Mouse (Mus musculus) ES-E14 (cell line): Measurements from ENCODE around the gene Muc3a. TPM values are rescaled to one million over a fixed set of nuclear protein-coding genes. Genes with fewer than 3 reads are reported as not detected.
A peak's percentile ranks its signal among the peaks of the same experiment; 100 is the strongest.

ENCODE experiments used
- DNase-seq: peaks from one replicate; pipeline ENCODE4 v3.0.0-alpha.2; 2013; ENCODE audit warnings: low read depth, low spot score
- H3K27ac ChIP-seq: 2 replicates; pipeline ENCODE4 v1.5.1; 2012; ENCODE audit warnings: low read depth, mild to moderate bottlenecking, low read length, moderate library complexity, mixed read lengths; ENCODE audit not compliant: poor library complexity, insufficient read depth, severe bottlenecking
- H3K36me3 ChIP-seq: 2 replicates; pipeline ENCODE4 v1.6.1; 2012; ENCODE audit warnings: mild to moderate bottlenecking, low read length, moderate library complexity, mixed read lengths; ENCODE audit not compliant: control insufficient read depth, poor library complexity, insufficient read depth, severe bottlenecking
- H3K4me1 ChIP-seq, 2 experiments: fragments of 150-350 bp in 1 of 2; sonication (generic) in 1 of 2; 2 replicates each; pipeline ENCODE4 v1.6.1; 2012; ENCODE audit warnings: low read length in 2 of 2, mild to moderate bottlenecking in 1 of 2, mixed read lengths in 1 of 2; ENCODE audit not compliant: control insufficient read depth in 2 of 2, insufficient read depth in 2 of 2, poor library complexity in 1 of 2
- H3K4me3 ChIP-seq, 2 experiments: fragments of 150-350 bp in 1 of 2; sonication (generic) in 1 of 2; 2 replicates each; pipeline ENCODE4 v1.5.1; 2012; ENCODE audit warnings: low read length in 2 of 2, low read depth in 1 of 2, mild to moderate bottlenecking in 1 of 2, mixed read lengths in 1 of 2; ENCODE audit not compliant: insufficient read depth in 1 of 2, poor library complexity in 1 of 2, severe bottlenecking in 1 of 2
- H3K9ac ChIP-seq: 2 replicates; pipeline ENCODE4 v1.6.1; 2012; ENCODE audit warnings: low read depth, mild to moderate bottlenecking, low read length, mixed read lengths; ENCODE audit not compliant: poor library complexity, insufficient read depth, severe bottlenecking
- H3K9me3 ChIP-seq: fragments of 150-350 bp; sonication (generic); 2 replicates; pipeline ENCODE4 v1.6.1; 2012; ENCODE audit warnings: low read depth, mild to moderate bottlenecking, low read length; ENCODE audit not compliant: control insufficient read depth, insufficient read depth
- CHD2 ChIP-seq: IDR thresholded peaks from 2 replicates; pipeline ENCODE4 v1.6.1; 2014; ENCODE audit warnings: mild to moderate bottlenecking, low read depth, low read length, inconsistent platforms
- HCFC1 ChIP-seq: IDR thresholded peaks from 2 replicates; pipeline ENCODE4 v1.6.1; 2012; ENCODE audit warnings: low read length, inconsistent platforms, borderline replicate concordance; ENCODE audit not compliant: insufficient read depth
- MAFK ChIP-seq: IDR thresholded peaks from 2 replicates; pipeline ENCODE4 v1.6.1; 2014; ENCODE audit warnings: mild to moderate bottlenecking, low read depth, low read length, inconsistent platforms; ENCODE audit not compliant: insufficient read depth
- ZC3H11A ChIP-seq: IDR thresholded peaks from 2 replicates; pipeline ENCODE4 v1.6.1; 2012; ENCODE audit warnings: low read depth, mild to moderate bottlenecking, inconsistent platforms, low read length, borderline replicate concordance
- ZNF384 ChIP-seq: IDR thresholded peaks from 2 replicates; pipeline ENCODE4 v1.6.1; 2012; ENCODE audit warnings: low read depth, low read length, inconsistent platforms
- in situ Hi-C, 2 experiments: fragments of 600-800 bp; cut with MboI; formaldehyde crosslinking; loops; one replicate each; pipeline ENCODE4 v1.15.1; 2025; ENCODE audit warnings: low sequenced_read_pairs in 2 of 2, inconsistent platforms in 1 of 2; ENCODE audit not compliant: unreplicated experiment in 2 of 2
- total RNA-seq: library from RNA; depleted of rRNA; stranded (reverse); fragments of 300-350 nt; gene quantifications from 2 replicates; pipeline ENCODE4 v1.2.3, GENCODE M21; 2012; rRNA removed

Muc3a gene
- total RNA-seq, 1 experiment = 0.36 TPM

DNA sequence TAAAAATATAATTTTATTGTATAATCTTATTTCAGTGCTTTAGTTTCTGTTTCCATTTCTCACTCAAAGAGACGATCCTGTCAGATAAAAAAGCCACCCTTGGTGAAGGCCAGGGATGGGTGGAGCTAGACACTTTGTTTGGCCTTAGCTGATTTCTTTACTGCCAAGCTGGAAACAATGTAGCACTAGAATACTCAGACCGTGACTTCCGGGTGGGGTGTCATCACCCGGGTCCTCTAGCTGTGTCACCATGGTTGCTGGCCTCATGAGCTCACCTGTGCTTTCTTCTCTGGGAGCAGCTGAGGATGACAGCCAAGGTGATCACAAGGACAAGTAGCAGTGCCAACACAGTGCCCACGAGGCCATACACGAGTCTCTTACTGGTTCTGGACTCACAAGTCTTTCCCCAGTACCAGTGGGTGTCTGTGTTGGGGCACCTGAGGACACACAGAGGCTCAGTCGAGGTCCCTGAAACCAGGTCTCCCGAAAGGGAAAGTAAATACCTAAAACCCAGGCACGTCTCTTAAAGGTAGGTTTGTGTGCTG lies 41.3 kb downstream of the Muc3a start:
- no peaks in the 10 kb centered on the region for H3K36me3 ChIP-seq
- DNase-seq = no peak
- no peak overlapping the region for H3K27ac ChIP-seq
- no peak overlapping the region for H3K4me3 ChIP-seq
- no peak for TF ChIP-seq CHD2
- no peak for TF ChIP-seq MAFK
- TF ChIP-seq HCFC1 = no peak
- TF ChIP-seq ZNF384 = no peak
- no peak for TF ChIP-seq ZC3H11A
- no peaks in the 10 kb centered on the region; a peak in 1 of 4 replicates for H3K4me1 ChIP-seq
- H3K9me3 ChIP-seq = no peaks in the 10 kb centered on the region
- H3K9ac ChIP-seq = no peak overlapping the region
- in situ Hi-C loops = no loop called here

- in situ Hi-C loops = no loop called here
- Histone ChIP-seq H3K9ac (no peak overlapping the region), H3K9me3 (no peaks in the 10 kb centered on the region), H3K27ac (no peak overlapping the region), H3K4me3 (no peak overlapping the region), H3K36me3 (no peaks in the 10 kb centered on the region), H3K4me1 (no peaks in the 10 kb centered on the region; a peak in 1 of 4 replicates)
- TF ChIP-seq ZNF384 = no peak
- no peak for TF ChIP-seq CHD2
- no peak for TF ChIP-seq ZC3H11A
- TF ChIP-seq HCFC1 = no peak
- no peak for TF ChIP-seq MAFK
- no peak for DNase-seq
Observed at GRCm38 (mm10) chr5:137167539-137167938, 44.6 kb downstream of the Muc3a start.

GRCm38 (mm10) chr5:137166012-137166411 lies 46.2 kb downstream of the Muc3a start:
- H3K4me3 ChIP-seq = no peak overlapping the region
- H3K36me3 ChIP-seq = no peaks in the 10 kb centered on the region
- DNase-seq = no peak
- TF ChIP-seq ZNF384 (no peak), HCFC1 (no peak), MAFK (no peak), CHD2 (no peak), ZC3H11A (no peak)
- H3K9ac ChIP-seq = no peak overlapping the region
- no peak overlapping the region for H3K27ac ChIP-seq
- in situ Hi-C loops = no loop called here
- no peaks in the 10 kb centered on the region for H3K9me3 ChIP-seq
- H3K4me1 ChIP-seq = no peaks in the 10 kb centered on the region; a peak in 1 of 4 replicates

- H3K9me3 ChIP-seq = no peaks in the 10 kb centered on the region
- no peaks in the 10 kb centered on the region for H3K36me3 ChIP-seq
- no peaks in the 10 kb centered on the region for H3K4me1 ChIP-seq
- H3K4me3 ChIP-seq = no peak overlapping the region
- H3K9ac ChIP-seq = no peak overlapping the region
- TF ChIP-seq MAFK (no peak), ZC3H11A (no peak)
- no peak for DNase-seq
- in situ Hi-C loops = no loop called here
- H3K27ac ChIP-seq = no peak overlapping the region
Observed at GRCm38 (mm10) chr5:137161853-137162252, 50.3 kb downstream of the Muc3a start.

DNA sequence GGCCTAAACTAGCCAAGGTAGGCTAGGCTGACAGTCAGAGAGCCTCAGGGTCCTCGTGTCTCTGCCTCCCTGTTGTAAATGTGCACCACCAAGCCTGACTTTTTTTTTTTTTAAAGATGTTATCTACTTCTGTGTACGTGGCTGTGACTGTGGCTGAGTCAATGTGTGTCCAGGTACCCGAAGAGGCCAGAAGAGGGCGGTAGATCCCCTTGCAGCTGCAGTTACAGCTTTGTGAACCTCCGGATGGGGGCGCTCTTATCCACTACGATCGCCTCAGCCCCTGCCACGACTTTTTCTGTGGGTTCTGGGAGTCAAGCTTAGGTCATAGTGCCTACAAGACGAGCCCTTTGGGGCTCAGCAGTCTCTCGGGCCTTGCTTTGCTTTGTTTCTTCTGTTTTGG lies 52.7 kb downstream of the Muc3a start:
- Histone ChIP-seq H3K9me3 (no peaks in the 10 kb centered on the region), H3K9ac (no peak overlapping the region), H3K4me3 (no peak overlapping the region), H3K36me3 (no peaks in the 10 kb centered on the region), H3K4me1 (no peaks in the 10 kb centered on the region), H3K27ac (no peak overlapping the region)
- 0 out of 2 replicates have a peak, but pooled peaks have one; percentile 21 for TF ChIP-seq HCFC1
- TF ChIP-seq MAFK = no peak
- TF ChIP-seq ZC3H11A = peak; percentile 84; the same call in 1 of the 2 replicates
- peak; percentile 52; the same call in 1 of the 2 replicates for TF ChIP-seq ZNF384
- TF ChIP-seq CHD2 = no peak
- peak; percentile 63 for DNase-seq
- in situ Hi-C loops = no loop called here

Other genes starting within 250 kb of the Muc3a start
- gene Cldn15, start 245.8 kb downstream of the Muc3a start, total RNA-seq = 0.94 and 1.4 TPM in 2 replicates
- 155 and 201 TPM in 2 replicates for gene Plod3, start 225.4 kb downstream of the Muc3a start, total RNA-seq
- gene Znhit1, start 224.4 kb downstream of the Muc3a start, total RNA-seq = 41.2 and 46.0 TPM in 2 replicates
- 32.2 and 45.6 TPM in 2 replicates for gene Vgf, start 186.0 kb downstream of the Muc3a start, total RNA-seq
- gene Ap1s1, start 166.3 kb downstream of the Muc3a start, total RNA-seq = 76.4 and 112 TPM in 2 replicates
- 91.8 and 166 TPM in 2 replicates for gene Serpine1, start 140.1 kb downstream of the Muc3a start, total RNA-seq
- 5.3 and 7.2 TPM in 2 replicates for gene Trim56, start 96.2 kb downstream of the Muc3a start, total RNA-seq
- gene Muc3, start 63.1 kb downstream of the Muc3a start, total RNA-seq = 3.1 and 3.4 TPM in 2 replicates
- gene Ache, start 75.1 kb upstream of the Muc3a start, total RNA-seq = 0.31 TPM in 1 of 2 replicates, not detected in the other
- gene Ufsp1, start 82.2 kb upstream of the Muc3a start, total RNA-seq = 3.6 and 6.3 TPM in 2 replicates
- gene Srrt, start 95.3 kb upstream of the Muc3a start, total RNA-seq = 350 and 528 TPM in 2 replicates
- 22.7 and 24.2 TPM in 2 replicates for gene Trip6, start 102.0 kb upstream of the Muc3a start, total RNA-seq
- gene Slc12a9, start 121.2 kb upstream of the Muc3a start, total RNA-seq = 20.9 and 34.9 TPM in 2 replicates
- gene Ephb4, start 137.7 kb upstream of the Muc3a start, total RNA-seq = 34.3 and 58.8 TPM in 2 replicates